Mouse (Mus musculus): Measurements from ENCODE around the gene Dcdc2c.

DNA sequence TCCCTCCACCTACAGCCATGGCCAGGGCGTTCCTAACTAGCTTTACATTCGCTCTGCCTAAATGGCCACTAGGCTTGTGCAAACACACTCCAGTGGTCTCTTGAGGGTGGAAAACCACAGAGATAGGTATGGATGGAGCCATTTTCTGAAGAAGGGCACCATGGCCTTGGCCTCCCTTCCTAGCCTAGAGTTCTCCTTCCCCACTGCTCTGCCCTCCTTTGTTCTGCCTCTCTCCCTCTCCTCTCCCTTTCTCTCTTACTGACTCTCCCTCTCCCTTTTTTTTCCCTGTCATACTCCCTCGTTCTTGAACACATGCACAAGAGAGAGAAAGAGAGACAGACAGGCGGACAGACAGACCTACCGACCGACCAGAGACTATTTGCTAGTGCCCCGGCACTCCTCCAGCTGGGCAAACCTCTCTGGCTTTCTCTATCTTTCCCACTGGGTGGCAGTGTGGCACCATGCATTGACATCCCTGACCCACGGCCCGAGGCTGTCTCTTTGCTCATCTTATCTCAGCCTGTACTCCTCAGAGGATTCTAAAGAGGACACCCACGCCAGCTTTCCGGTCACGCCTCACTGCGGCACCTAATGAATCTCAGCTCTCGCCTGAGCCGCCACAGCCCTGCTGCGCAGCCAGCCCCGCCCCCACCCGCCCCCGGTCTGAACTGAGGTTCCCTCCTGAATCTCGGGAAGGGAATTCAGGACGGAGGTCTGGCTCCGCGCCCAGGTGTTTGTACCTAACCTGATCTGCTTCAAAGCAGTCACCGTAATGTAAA, 37.1 kb upstream of the Dcdc2c start:
- peak; percentile 75; the same call in 1 of the 2 replicates for TF ChIP-seq CTCF (IDR thresholded peaks at IDR 0.05; ENCODE audit: control insufficient read depth, insufficient read depth, insufficient replicate concordance, low read depth, low read length)
- no peak for TF ChIP-seq POLR2A (IDR thresholded peaks at IDR 0.05; ENCODE audit: control insufficient read depth, low read depth, low read length)

Data from testis, adult 2 months (tissue).